Mouse (Mus musculus) MEL (cell line): ENCODE data around the gene Slc9a4. TPM values are rescaled to one million over a fixed set of nuclear protein-coding genes. Genes with fewer than 3 reads are reported as not detected.

Source experiments
- DNase-seq: peaks from one replicate; pipeline ENCODE4 v3.0.0; 2011; ENCODE audit warnings: low read depth, low spot score
- H3K27ac ChIP-seq: 2 replicates; pipeline ENCODE4 v1.5.1; 2012; ENCODE audit warnings: low read depth, mild to moderate bottlenecking, control low read depth, low read length, moderate library complexity; ENCODE audit not compliant: control insufficient read depth
- H3K27me3 ChIP-seq, 2 experiments: fragments of 150-350 bp in 1 of 2; sonication (generic) in 1 of 2; 2 replicates each; pipeline ENCODE4 v1.6.1; 2012; ENCODE audit warnings: low read length in 2 of 2, mild to moderate bottlenecking in 2 of 2, improper control_type of control experiment in 1 of 2, moderate library complexity in 1 of 2; ENCODE audit not compliant: insufficient read depth in 2 of 2, control insufficient read depth in 1 of 2
- H3K36me3 ChIP-seq, 2 experiments: 2 replicates each; pipeline ENCODE4 v1.6.1; 2012 to 2014; ENCODE audit warnings: low read length in 2 of 2, improper control_type of control experiment in 1 of 2, inconsistent platforms in 1 of 2, mild to moderate bottlenecking in 1 of 2; ENCODE audit not compliant: insufficient read depth in 2 of 2, control insufficient read depth in 1 of 2
- H3K4me1 ChIP-seq, 2 experiments: fragments of 150-350 bp in 1 of 2; sonication (generic) in 1 of 2; 2 replicates each; pipeline ENCODE4 v1.6.1; 2012; ENCODE audit warnings: low read length in 2 of 2, improper control_type of control experiment in 1 of 2, mild to moderate bottlenecking in 1 of 2; ENCODE audit not compliant: insufficient read depth in 2 of 2, control insufficient read depth in 1 of 2
- H3K4me3 ChIP-seq, 2 experiments: fragments of 150-350 bp in 1 of 2; sonication (generic) in 1 of 2; 2 replicates each; pipeline ENCODE4 v1.5.1; 2012; ENCODE audit warnings: low read depth in 2 of 2, low read length in 2 of 2, mild to moderate bottlenecking in 2 of 2, moderate library complexity in 2 of 2, control low read depth in 1 of 2, improper control_type of control experiment in 1 of 2; ENCODE audit not compliant: control insufficient read depth in 1 of 2, insufficient read depth in 1 of 2
- H3K79me2 ChIP-seq: 2 replicates; pipeline ENCODE4 v1.6.1; 2012; ENCODE audit warnings: mild to moderate bottlenecking, low read length, moderate library complexity; ENCODE audit not compliant: control insufficient read depth, poor library complexity, insufficient read depth
- H3K9ac ChIP-seq: 2 replicates; pipeline ENCODE4 v1.6.1; 2012; ENCODE audit warnings: low read depth, mild to moderate bottlenecking, control low read depth, low read length, moderate library complexity; ENCODE audit not compliant: control insufficient read depth, poor library complexity, severe bottlenecking
- H3K9me3 ChIP-seq: fragments of 150-350 bp; sonication (generic); replicated peaks from 2 replicates; pipeline ENCODE4 v1.6.1; 2012; ENCODE audit warnings: mild to moderate bottlenecking, low read length, improper control_type of control experiment, moderate library complexity; ENCODE audit not compliant: insufficient read depth
- CHD1 ChIP-seq: IDR thresholded peaks from 2 replicates; pipeline ENCODE4 v1.6.1; 2012; ENCODE audit warnings: low read depth, mild to moderate bottlenecking, inconsistent platforms, low read length, improper control_type of control experiment
- CTCF ChIP-seq, 3 experiments: IDR thresholded peaks in 2 of 3; conservative IDR thresholded peaks in 1 of 3; 2 replicates each; pipeline ENCODE4 v1.5.1; 2011 to 2012; ENCODE audit warnings: low read length in 3 of 3, low read depth in 2 of 3, mild to moderate bottlenecking in 2 of 3, improper control_type of control experiment in 1 of 3, inconsistent platforms in 1 of 3, mixed read lengths in 1 of 3, moderate library complexity in 1 of 3; ENCODE audit not compliant: control insufficient read depth in 1 of 3, insufficient read depth in 1 of 3, poor library complexity in 1 of 3, severe bottlenecking in 1 of 3
- E2F4 ChIP-seq: IDR thresholded peaks from 2 replicates; pipeline ENCODE4 v1.6.1; 2011; ENCODE audit warnings: low read depth, low read length, improper control_type of control experiment, borderline replicate concordance
- GABPA ChIP-seq: IDR thresholded peaks from 2 replicates; pipeline ENCODE4 v1.6.1; 2012; ENCODE audit warnings: low read depth, mild to moderate bottlenecking, inconsistent platforms, low read length, improper control_type of control experiment, moderate library complexity
- HCFC1 ChIP-seq: IDR thresholded peaks from 2 replicates; pipeline ENCODE4 v1.6.1; 2012; ENCODE audit warnings: low read depth, mild to moderate bottlenecking, inconsistent platforms, low read length, improper control_type of control experiment, moderate library complexity
- JUND ChIP-seq: IDR thresholded peaks from 2 replicates; pipeline ENCODE4 v1.6.1; 2011; ENCODE audit warnings: low read depth, mild to moderate bottlenecking, improper control_type of control experiment, low read length
- KAT2A ChIP-seq: conservative IDR thresholded peaks from 2 replicates; pipeline ENCODE4 v1.6.1; 2012; ENCODE audit warnings: low read depth, low read length, improper control_type of control experiment, inconsistent platforms
- MEF2A ChIP-seq: IDR thresholded peaks from 2 replicates; pipeline ENCODE4 v1.6.1; 2014; ENCODE audit warnings: low read depth, mild to moderate bottlenecking, inconsistent platforms, low read length, improper control_type of control experiment; ENCODE audit not compliant: poor library complexity, insufficient replicate concordance, severe bottlenecking; ENCODE audit errors: extremely low read depth
- MXI1 ChIP-seq: IDR thresholded peaks from 2 replicates; pipeline ENCODE4 v1.6.1; 2011; ENCODE audit warnings: mild to moderate bottlenecking, low read depth, low read length, improper control_type of control experiment
- MYB ChIP-seq: IDR thresholded peaks from 2 replicates; pipeline ENCODE4 v1.6.1; 2011; ENCODE audit warnings: mild to moderate bottlenecking, low read depth, low read length, improper control_type of control experiment
- MYC ChIP-seq: IDR thresholded peaks from 2 replicates; pipeline ENCODE4 v1.6.1; 2011; ENCODE audit warnings: low read depth, mild to moderate bottlenecking, low read length, improper control_type of control experiment, moderate library complexity
- NELFE ChIP-seq: IDR thresholded peaks from 2 replicates; pipeline ENCODE4 v1.6.1; 2011; ENCODE audit warnings: low read depth, low read length, improper control_type of control experiment
- NRF1 ChIP-seq: IDR thresholded peaks from 2 replicates; pipeline ENCODE4 v1.6.1; 2014; ENCODE audit warnings: low read depth, mild to moderate bottlenecking, inconsistent platforms, low read length, improper control_type of control experiment, moderate library complexity; ENCODE audit not compliant: poor library complexity, insufficient read depth, severe bottlenecking
- POLR2A ChIP-seq, 2 experiments: IDR thresholded peaks; 2 replicates each; pipeline ENCODE4 v1.6.1; 2011 to 2012; ENCODE audit warnings: low read length in 2 of 2, mild to moderate bottlenecking in 2 of 2, control low read depth in 1 of 2, improper control_type of control experiment in 1 of 2, low read depth in 1 of 2, moderate library complexity in 1 of 2; ENCODE audit not compliant: control insufficient read depth in 1 of 2, insufficient read depth in 1 of 2, poor library complexity in 1 of 2
- POLR2AphosphoS2 ChIP-seq: IDR thresholded peaks from 2 replicates; pipeline ENCODE4 v1.6.1; 2011; ENCODE audit warnings: low read length, improper control_type of control experiment
- POLR2AphosphoS5 ChIP-seq: IDR thresholded peaks from 2 replicates; pipeline ENCODE4 v1.6.1; 2012; ENCODE audit warnings: low read depth, borderline replicate concordance, mild to moderate bottlenecking, inconsistent platforms, low read length, moderate library complexity, mixed read lengths
- RCOR1 ChIP-seq: IDR thresholded peaks from 2 replicates; pipeline ENCODE4 v1.6.1; 2012; ENCODE audit warnings: low read depth, mild to moderate bottlenecking, inconsistent platforms, low read length, improper control_type of control experiment
- SMC3 ChIP-seq: IDR thresholded peaks from 2 replicates; pipeline ENCODE4 v1.6.1; 2011; ENCODE audit warnings: low read depth, low read length, improper control_type of control experiment
- TAL1 ChIP-seq: IDR thresholded peaks from 2 replicates; pipeline ENCODE4 v1.6.1; 2012; ENCODE audit warnings: mild to moderate bottlenecking, inconsistent platforms, low read length, moderate library complexity, mixed read lengths
- UBTF ChIP-seq: IDR thresholded peaks from 2 replicates; pipeline ENCODE4 v1.6.1; 2012; ENCODE audit warnings: low read depth, mild to moderate bottlenecking, inconsistent platforms, low read length, improper control_type of control experiment, moderate library complexity, borderline replicate concordance; ENCODE audit not compliant: insufficient read depth
- USF1 ChIP-seq: IDR thresholded peaks from 2 replicates; pipeline ENCODE4 v1.6.1; 2014; ENCODE audit warnings: low read depth, mild to moderate bottlenecking, inconsistent platforms, low read length, improper control_type of control experiment, moderate library complexity
- USF2 ChIP-seq, 2 experiments: IDR thresholded peaks; 2 replicates each; pipeline ENCODE4 v1.6.1; 2011 to 2012; ENCODE audit warnings: improper control_type of control experiment in 2 of 2, low read length in 2 of 2, borderline replicate concordance in 1 of 2, inconsistent platforms in 1 of 2, low read depth in 1 of 2, mild to moderate bottlenecking in 1 of 2; ENCODE audit not compliant: insufficient read depth in 1 of 2
- ZC3H11A ChIP-seq: IDR thresholded peaks from 2 replicates; pipeline ENCODE4 v1.6.1; 2012; ENCODE audit warnings: low read depth, mild to moderate bottlenecking, inconsistent platforms, low read length, improper control_type of control experiment
- ZMIZ1 ChIP-seq: IDR thresholded peaks from 2 replicates; pipeline ENCODE4 v1.6.1; 2012; ENCODE audit warnings: low read depth, mild to moderate bottlenecking, inconsistent platforms, low read length, improper control_type of control experiment, moderate library complexity
- ZNF384 ChIP-seq: IDR thresholded peaks from 2 replicates; pipeline ENCODE4 v1.6.1; 2012; ENCODE audit warnings: low read depth, mild to moderate bottlenecking, inconsistent platforms, low read length, improper control_type of control experiment
- polyA plus RNA-seq, 2 experiments: library from polyadenylated mRNA; stranded (reverse) in 1 of 2; unstranded in 1 of 2; fragments of >175 nt in 1 of 2; fragments of >200 nt in 1 of 2; gene quantifications; 2 replicates each; pipeline versions ENCODE4 v1.2.1 to v1.2.4; 2012; ENCODE audit warnings: low replicate concordance in 2 of 2, low read depth in 1 of 2; ENCODE audit not compliant: insufficient read length in 2 of 2, insufficient read depth in 1 of 2, missing spikeins in 1 of 2
- total RNA-seq: library from RNA; depleted of rRNA; stranded (reverse); fragments of 300-350 nt; gene quantifications from 2 replicates; pipeline ENCODE4 v1.2.3, GENCODE M21; 2012

Slc9a4 gene
- total and polyA plus RNA-seq, 3 experiments = not detected

GRCm38 (mm10) chr1:40626954-40627353 lies 47.1 kb downstream of the Slc9a4 start:
- H3K27ac ChIP-seq = no peak overlapping the region
- no peaks in the 10 kb centered on the region for H3K79me2 ChIP-seq
- no peaks in the 10 kb centered on the region for H3K9me3 ChIP-seq
- DNase-seq = no peak
- H3K27me3 ChIP-seq = no peaks in the 10 kb centered on the region
- no peaks in the 10 kb centered on the region for H3K36me3 ChIP-seq
- no peak overlapping the region for H3K4me3 ChIP-seq
- H3K9ac ChIP-seq = no peak overlapping the region
- no peaks in the 10 kb centered on the region for H3K4me1 ChIP-seq
- TF ChIP-seq POLR2AphosphoS5 (no peak), MXI1 (no peak), USF1 (no peak), MYC (no peak), TAL1 (no peak), GABPA (no peak), UBTF (no peak), KAT2A (no peak), NRF1 (no peak), CTCF (IDR thresholded peaks at IDR 0.05 in 2 of 3, conservative IDR thresholded peaks at IDR 0.05 in 1 of 3; ENCODE audit: control insufficient read depth in 1 of 3, insufficient read depth in 1 of 3, low read depth in 2 of 3, low read length in 3 of 3, poor library complexity in 1 of 3, severe bottlenecking in 1 of 3) (no peak), ZNF384 (no peak), MEF2A (no peak), POLR2AphosphoS2 (no peak), NELFE (no peak), RCOR1 (no peak), USF2 (IDR thresholded peaks at IDR 0.05; ENCODE audit: borderline replicate concordance in 1 of 2, insufficient read depth in 1 of 2, low read depth in 1 of 2, low read length in 2 of 2) (no peak), E2F4 (no peak), MYB (no peak)

DNA sequence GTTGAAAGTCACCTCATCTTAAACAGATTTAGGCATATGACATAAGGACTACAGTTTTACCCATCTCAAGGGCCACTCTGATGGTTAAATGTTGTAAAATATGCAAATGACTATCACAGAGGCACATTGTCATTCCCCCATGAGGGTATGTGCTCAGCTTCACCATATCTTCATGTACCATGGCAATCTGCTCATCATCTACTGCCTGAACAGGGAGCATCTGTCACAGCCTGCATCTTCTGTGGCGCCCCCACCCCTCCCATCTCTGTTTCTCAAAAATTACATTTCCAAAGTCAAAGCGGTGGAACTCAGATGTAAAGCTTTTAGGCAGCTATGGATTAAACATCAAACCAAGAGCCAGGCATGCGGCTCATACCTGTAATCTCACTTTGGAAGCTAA lies 48.6 kb downstream of the Slc9a4 start:
- Histone ChIP-seq H3K9ac (no peak overlapping the region), H3K27ac (no peak overlapping the region), H3K9me3 (no peaks in the 10 kb centered on the region), H3K4me3 (no peak overlapping the region), H3K79me2 (no peaks in the 10 kb centered on the region), H3K27me3 (no peaks in the 10 kb centered on the region), H3K4me1 (no peaks in the 10 kb centered on the region), H3K36me3 (no peaks in the 10 kb centered on the region)
- TF ChIP-seq ZC3H11A (no peak), NELFE (no peak), USF2 (IDR thresholded peaks at IDR 0.05; ENCODE audit: borderline replicate concordance in 1 of 2, insufficient read depth in 1 of 2, low read depth in 1 of 2, low read length in 2 of 2) (no peak), MEF2A (no peak), CHD1 (no peak), RCOR1 (no peak), SMC3 (no peak), POLR2AphosphoS2 (no peak), ZMIZ1 (no peak), ZNF384 (no peak), KAT2A (no peak), CTCF (IDR thresholded peaks at IDR 0.05 in 2 of 3, conservative IDR thresholded peaks at IDR 0.05 in 1 of 3; ENCODE audit: control insufficient read depth in 1 of 3, insufficient read depth in 1 of 3, low read depth in 2 of 3, low read length in 3 of 3, poor library complexity in 1 of 3, severe bottlenecking in 1 of 3) (no peak), JUND (no peak), HCFC1 (no peak), MYB (no peak), POLR2A (IDR thresholded peaks at IDR 0.05; ENCODE audit: control insufficient read depth in 1 of 2, insufficient read depth in 1 of 2, low read depth in 1 of 2, low read length in 2 of 2, poor library complexity in 1 of 2) (no peak), GABPA (no peak)
- DNase-seq = no peak
